Mouse (Mus musculus) limb, embryonic 10.5 days (tissue): ENCODE results near the gene Gm49486. TPM values are rescaled to one million over a fixed set of nuclear protein-coding genes. Genes with fewer than 3 reads are reported as not detected.

Experiments
- DNase-seq: peaks from one replicate; pipeline ENCODE4 v3.0.0-alpha.2; 2017; ENCODE audit warnings: low spot score
- H3K27ac ChIP-seq: fragments of 300-500 bp; sonication (generic); 2 replicates; pipeline ENCODE4 v1.5.1; 2016; ENCODE audit warnings: mild to moderate bottlenecking
- H3K27me3 ChIP-seq: fragments of 300-500 bp; sonication (generic); 2 replicates; pipeline ENCODE4 v1.6.1; 2016; ENCODE audit warnings: low read depth, mild to moderate bottlenecking; ENCODE audit not compliant: poor library complexity, severe bottlenecking
- H3K36me3 ChIP-seq: fragments of 300-500 bp; sonication (generic); 2 replicates; pipeline ENCODE4 v1.6.1; 2016; ENCODE audit warnings: mild to moderate bottlenecking, moderate library complexity
- H3K4me1 ChIP-seq: fragments of 300-500 bp; sonication (generic); 2 replicates; pipeline ENCODE4 v1.6.1; 2016
- H3K4me3 ChIP-seq: fragments of 300-500 bp; sonication (generic); 2 replicates; pipeline ENCODE4 v1.5.1; 2016; ENCODE audit warnings: mild to moderate bottlenecking, moderate library complexity
- H3K9me3 ChIP-seq: fragments of 300-500 bp; sonication (generic); replicated peaks from 2 replicates; pipeline ENCODE4 v1.6.1; 2016; ENCODE audit warnings: mild to moderate bottlenecking
- WGBS: fragments of 180-500 bp; shearing (Covaris S2); methylation state at CpG from one replicate; pipeline ENCODE4 v1.1.7; 2016; 5-methylcytosine and 5-hydroxymethylcytosine counted together
- polyA plus RNA-seq: library from polyadenylated mRNA; unstranded; fragments of >200 nt; fragmentation: Nextera tagmentation; extraction: Ambion mirVana; gene quantifications from 2 replicates; pipeline ENCODE4 v1.2.1, GENCODE M21; 2016

The Gm49486 gene
- polyA plus RNA-seq, 1 experiment from 2014 or later = 0.11 TPM

DNA sequence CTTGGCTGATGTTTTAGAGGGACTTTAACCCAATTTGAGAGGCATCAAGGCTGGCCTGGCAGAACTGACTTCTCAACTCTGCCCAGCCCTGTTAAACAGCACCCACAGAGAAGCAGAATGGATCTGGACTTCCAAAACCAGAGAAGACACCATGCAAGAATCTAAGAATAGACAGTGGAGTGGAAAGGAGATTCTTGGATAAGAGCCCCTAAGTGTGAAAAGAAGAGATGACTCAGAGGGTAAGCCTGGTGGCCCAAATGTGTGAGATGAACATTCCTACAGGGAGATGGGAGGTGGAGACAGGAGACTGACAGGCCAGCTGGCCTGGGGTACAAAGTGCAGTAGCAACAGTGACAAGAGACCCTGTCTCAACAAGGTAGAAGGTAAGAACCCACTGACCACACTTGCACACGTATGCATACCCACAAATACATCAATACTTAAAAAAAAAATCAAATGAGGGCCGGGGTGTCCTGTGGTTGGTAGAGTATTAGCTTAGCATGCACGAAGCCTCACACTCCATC is 33.7 kb downstream of the Gm49486 start:
- no peaks in the 10 kb centered on the region for H3K36me3 ChIP-seq
- WGBS = 99% methylated on average over 3 of the region's 3 CpGs
- peaks cover 66% of the 10 kb centered on the region for H3K27me3 ChIP-seq
- H3K4me3 ChIP-seq = no peak overlapping the region
- DNase-seq = no peak
- H3K9me3 ChIP-seq = no peaks in the 10 kb centered on the region
- no peak overlapping the region for H3K27ac ChIP-seq
- peaks cover 35% of the 10 kb centered on the region for H3K4me1 ChIP-seq

DNA sequence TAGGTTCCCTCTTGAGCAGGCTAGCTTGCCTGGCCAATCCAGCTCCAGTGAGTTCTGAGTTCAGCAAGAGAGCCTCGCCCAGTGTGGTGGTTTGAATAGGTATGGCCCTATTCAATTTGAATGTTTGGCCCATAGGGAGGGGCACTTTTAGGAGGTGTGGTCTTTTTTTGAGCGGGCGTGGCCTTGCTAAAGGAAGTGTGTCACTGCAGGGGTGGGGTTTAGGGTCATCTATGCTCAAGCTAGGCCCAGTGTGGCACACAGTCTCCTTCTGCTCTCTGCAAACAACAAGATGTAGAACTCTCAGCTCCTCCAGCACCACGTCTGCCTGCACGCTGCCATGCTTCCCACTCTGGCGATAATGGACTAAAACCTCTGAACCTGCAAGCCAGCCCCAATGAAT is 34.5 kb downstream of the Gm49486 start:
- H3K4me3 ChIP-seq = no peak overlapping the region
- peaks cover 66% of the 10 kb centered on the region for H3K27me3 ChIP-seq
- WGBS = 92% methylated on average over 6 of the region's 6 CpGs

DNA sequence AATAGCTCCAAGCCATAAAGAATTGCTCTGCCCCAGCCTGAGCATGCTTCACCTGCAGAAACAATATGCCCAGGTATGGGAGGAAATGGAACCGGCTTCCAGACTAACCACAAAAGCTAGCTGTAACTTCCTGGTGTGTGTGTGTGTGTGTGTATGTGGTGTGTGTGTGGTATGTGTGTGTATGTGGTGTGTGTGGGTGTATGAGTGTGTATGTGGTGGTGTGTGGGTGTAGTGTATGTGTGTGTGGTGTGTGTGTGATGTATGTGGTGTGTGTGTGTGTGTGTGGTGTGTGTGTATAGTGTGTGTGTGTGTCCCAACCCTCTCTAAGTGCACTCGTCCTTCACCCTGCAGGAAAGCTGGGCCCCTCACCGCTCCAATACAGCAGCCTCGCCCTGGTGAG is 36.2 kb downstream of the Gm49486 start:
- DNase-seq = no peak
- Histone ChIP-seq H3K4me3 (no peak overlapping the region), H3K36me3 (no peaks in the 10 kb centered on the region)

More for the DNA sequence above, 34.5 kb downstream of the Gm49486 start:
- no peaks in the 10 kb centered on the region for H3K9me3 ChIP-seq
- DNase-seq = no peak
- no peaks in the 10 kb centered on the region for H3K36me3 ChIP-seq
- H3K27ac ChIP-seq = no peak overlapping the region
- peaks cover 28% of the 10 kb centered on the region for H3K4me1 ChIP-seq

DNA sequence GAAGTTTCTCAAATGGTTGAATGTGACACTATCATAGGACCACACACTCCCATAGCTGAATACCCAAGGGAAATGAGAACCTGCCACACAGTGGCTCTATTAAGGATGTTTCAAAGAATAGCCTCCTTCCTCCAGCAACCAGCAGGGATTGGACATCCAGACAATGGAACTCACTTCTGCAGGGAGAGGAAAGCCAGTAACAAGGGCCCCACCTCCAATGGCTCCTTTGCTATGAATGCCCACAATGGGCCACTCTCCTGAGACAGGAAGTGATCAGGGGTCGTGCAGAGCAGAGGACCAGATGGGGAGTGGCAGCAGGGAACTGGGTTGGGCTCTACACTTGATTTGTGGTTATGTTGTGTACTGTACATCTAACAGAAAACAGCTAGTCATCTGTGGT is 39.3 kb downstream of the Gm49486 start:
- 14% methylated on average over 1 of the region's 1 CpGs for WGBS
- H3K27me3 ChIP-seq = peaks cover 49% of the 10 kb centered on the region
- H3K4me3 ChIP-seq = no peak overlapping the region
- no peak for DNase-seq
- H3K36me3 ChIP-seq = no peaks in the 10 kb centered on the region
- H3K9me3 ChIP-seq = no peaks in the 10 kb centered on the region
- H3K4me1 ChIP-seq = peaks cover 14% of the 10 kb centered on the region
- H3K27ac ChIP-seq = no peak overlapping the region

More for the DNA sequence above, 36.2 kb downstream of the Gm49486 start:
- 76% methylated on average over 4 of the region's 4 CpGs for WGBS
- H3K27me3 ChIP-seq = peaks cover 62% of the 10 kb centered on the region
- H3K4me1 ChIP-seq = peaks cover 24% of the 10 kb centered on the region
- no peak overlapping the region for H3K27ac ChIP-seq
- H3K9me3 ChIP-seq = no peaks in the 10 kb centered on the region

DNA sequence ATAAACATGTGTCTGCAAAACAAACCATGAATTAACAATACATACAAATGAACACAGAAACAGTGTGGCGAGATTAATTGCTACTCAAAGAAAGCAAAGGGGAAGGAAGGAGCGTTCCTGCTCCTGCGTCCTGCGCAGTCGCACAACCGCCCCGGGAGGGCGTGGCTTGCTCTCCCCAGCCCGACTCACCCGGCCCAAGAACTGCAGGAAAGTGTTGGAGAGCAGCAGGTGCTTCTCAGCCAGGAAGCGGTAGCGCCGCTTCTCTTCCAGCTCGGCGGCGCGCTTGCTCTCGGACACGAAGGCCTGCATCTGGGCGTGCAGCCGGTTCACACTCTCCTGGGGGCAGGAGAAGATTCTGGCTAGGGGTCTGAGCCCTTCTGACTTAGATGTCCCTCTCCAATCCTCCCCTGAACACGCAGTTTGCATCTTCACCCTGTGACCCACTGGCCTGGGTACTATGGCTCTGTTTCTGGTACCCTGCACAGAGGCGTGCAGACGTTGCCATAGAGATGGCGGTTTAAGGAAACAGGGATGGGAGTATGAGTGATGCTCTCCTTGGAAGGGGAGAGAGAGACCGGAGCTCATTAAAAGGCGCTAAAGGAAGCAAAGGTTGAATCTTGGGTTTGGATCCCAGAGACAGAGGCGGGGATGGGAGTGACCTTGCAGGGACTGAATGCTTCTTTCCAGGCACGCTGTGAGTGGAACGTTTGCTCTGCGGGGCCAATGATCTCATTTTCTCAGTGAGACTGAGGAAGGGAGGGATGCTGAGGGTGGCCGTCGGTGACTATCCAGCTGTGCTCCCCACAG is 41.3 kb downstream of the Gm49486 start:
- Histone ChIP-seq H3K27ac (no peak overlapping the region; the same call in 1 of the 2 replicates), H3K4me3 (peak overlapping the region; percentile 49), H3K4me1 (peaks cover 18% of the 10 kb centered on the region), H3K36me3 (no peaks in the 10 kb centered on the region), H3K9me3 (no peaks in the 10 kb centered on the region), H3K27me3 (peaks cover 44% of the 10 kb centered on the region)
- WGBS = 3% methylated on average over 33 of the region's 33 CpGs
- DNase-seq = peak; percentile 77

DNA sequence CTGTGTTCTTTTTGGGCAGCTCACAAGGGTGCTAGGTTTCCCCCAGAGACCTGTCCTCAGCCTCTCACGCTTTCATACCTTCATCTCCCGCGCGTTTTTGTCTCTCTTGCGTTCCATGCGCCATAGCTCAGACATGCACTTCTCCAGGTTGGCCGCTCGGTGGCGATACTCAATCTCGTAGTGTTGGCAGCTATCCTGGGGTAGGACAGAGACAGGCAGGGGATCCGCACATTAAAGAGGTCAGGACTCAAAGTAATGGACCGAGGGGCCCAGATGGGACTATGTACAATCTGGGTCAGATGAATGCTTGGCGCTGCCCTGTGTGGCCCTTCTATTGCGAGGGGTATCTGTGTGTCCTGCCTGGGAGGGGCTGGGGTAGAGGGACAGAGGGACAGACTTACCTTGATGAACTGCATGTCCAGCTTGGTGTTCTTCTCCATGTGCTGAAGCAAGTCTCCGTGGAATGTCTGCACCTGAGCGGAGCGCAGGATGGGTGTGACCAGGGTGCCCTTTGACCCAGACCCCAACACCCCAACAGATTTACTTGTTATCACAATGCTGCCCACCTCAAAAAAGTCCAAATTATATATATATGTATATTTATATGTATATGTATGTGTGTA is 42.0 kb downstream of the Gm49486 start:
- peak overlapping the region; percentile 49 for H3K4me3 ChIP-seq
- peaks cover 18% of the 10 kb centered on the region for H3K4me1 ChIP-seq
- 15% methylated on average over 17 of the region's 17 CpGs for WGBS
- no peak overlapping the region for H3K27ac ChIP-seq
- no peaks in the 10 kb centered on the region for H3K9me3 ChIP-seq
- peaks cover 44% of the 10 kb centered on the region for H3K27me3 ChIP-seq
- H3K36me3 ChIP-seq = no peaks in the 10 kb centered on the region
- peak; percentile 71 for DNase-seq

DNA sequence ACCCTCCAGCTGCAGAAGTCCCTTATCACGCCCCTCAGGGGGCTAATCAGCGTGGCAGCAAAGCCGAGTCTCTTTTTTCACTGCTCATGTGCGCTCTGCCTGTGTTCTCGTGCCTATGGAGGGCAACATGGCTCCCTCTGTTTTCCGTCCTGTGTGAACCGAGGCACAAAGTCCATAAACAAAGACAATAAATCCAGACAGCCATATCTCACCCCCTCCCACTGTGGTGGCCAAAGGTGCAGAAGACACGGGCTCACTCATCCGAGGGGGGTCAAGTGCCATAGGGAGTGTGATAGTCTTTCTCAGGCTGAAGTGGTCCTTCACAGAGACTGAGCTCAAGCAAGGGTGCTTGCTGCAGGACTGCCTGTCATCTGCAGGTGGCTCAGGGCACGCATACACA is 43.8 kb downstream of the Gm49486 start:
- no peaks in the 10 kb centered on the region for H3K9me3 ChIP-seq
- WGBS = 65% methylated on average over 10 of the region's 10 CpGs
- H3K36me3 ChIP-seq = no peaks in the 10 kb centered on the region
- H3K4me3 ChIP-seq = no peak overlapping the region
- peaks cover 38% of the 10 kb centered on the region for H3K27me3 ChIP-seq
- no peak for DNase-seq
- peaks cover 18% of the 10 kb centered on the region for H3K4me1 ChIP-seq
- H3K27ac ChIP-seq = no peak overlapping the region

DNA sequence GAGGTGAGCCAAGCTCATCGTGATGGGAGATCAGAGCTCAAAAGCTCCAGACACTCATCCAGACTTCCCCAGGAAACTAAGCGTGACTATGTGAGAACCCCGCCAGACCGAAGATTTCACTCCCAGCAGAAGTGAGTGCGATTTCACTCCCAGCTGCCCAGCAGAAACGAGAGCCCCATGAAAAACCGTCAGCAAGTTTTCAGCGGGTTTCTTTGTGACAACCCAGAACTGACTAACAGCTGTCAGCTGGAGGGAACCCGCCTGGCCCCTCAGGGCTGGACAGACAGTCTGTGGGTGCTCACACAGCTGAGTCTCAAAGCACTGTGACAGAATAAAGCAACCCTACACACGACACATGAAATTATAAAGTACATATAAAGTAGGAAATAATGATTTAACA is 48.5 kb downstream of the Gm49486 start:
- Histone ChIP-seq H3K27me3 (peaks cover 11% of the 10 kb centered on the region; the same call in 1 of the 2 replicates), H3K4me3 (no peak overlapping the region), H3K4me1 (peaks cover 16% of the 10 kb centered on the region), H3K9me3 (no peaks in the 10 kb centered on the region), H3K36me3 (no peaks in the 10 kb centered on the region), H3K27ac (no peak overlapping the region)
- WGBS = 70% methylated on average over 10 of the region's 10 CpGs
- DNase-seq = no peak

DNA sequence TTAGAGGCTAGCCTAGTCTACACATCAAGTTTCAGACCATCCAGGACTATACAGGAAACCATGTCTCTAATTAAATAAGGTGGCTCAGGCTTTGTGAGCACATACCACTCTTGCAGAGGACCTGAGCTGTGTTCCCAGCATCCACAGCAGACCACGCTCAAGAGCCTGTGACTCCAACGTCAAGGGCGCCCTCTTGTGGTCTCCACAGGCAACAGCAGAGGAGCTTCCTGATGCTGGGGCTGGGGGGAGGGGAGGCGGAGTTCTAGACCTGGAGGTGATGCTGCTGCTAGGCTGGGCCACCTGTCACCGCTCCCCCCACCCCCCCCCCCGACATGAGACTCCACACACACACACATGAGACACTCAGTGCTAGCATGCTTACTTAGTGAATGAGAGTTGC is 51.0 kb downstream of the Gm49486 start:
- no peak overlapping the region for H3K4me3 ChIP-seq
- H3K27me3 ChIP-seq = no peaks in the 10 kb centered on the region
- 24% methylated on average over 6 of the region's 6 CpGs for WGBS
- H3K4me1 ChIP-seq = peaks cover 11% of the 10 kb centered on the region
- no peak for DNase-seq
- H3K27ac ChIP-seq = no peak overlapping the region
- H3K36me3 ChIP-seq = no peaks in the 10 kb centered on the region
- H3K9me3 ChIP-seq = no peaks in the 10 kb centered on the region

DNA sequence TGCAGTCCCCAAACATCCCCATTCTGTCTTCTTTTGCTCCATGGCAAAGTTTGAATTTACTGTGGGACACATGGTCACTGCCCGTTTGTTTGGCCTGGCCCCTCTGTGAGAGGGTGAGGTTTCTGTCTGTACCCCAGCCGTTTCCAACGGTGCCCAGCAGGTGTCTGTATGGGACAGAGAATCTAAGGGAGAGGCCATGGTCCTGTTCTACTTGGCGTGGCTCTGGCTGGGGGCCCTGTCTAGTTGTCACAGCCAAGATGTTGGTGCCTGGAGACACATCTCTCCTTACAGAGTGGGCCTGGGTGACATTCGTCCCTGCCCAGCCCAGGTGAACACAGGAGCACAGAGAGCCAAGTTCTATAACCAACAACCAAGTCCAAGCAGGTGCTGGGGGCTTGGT is 51.7 kb downstream of the Gm49486 start:
- Histone ChIP-seq H3K36me3 (no peaks in the 10 kb centered on the region), H3K27me3 (no peaks in the 10 kb centered on the region), H3K9me3 (no peaks in the 10 kb centered on the region), H3K4me3 (no peak overlapping the region), H3K4me1 (peaks cover 18% of the 10 kb centered on the region), H3K27ac (0 out of 2 replicates have a peak overlapping the region, but pooled peaks have one; percentile 4)
- no peak for DNase-seq
- WGBS = 72% methylated on average over 5 of the region's 5 CpGs

DNA sequence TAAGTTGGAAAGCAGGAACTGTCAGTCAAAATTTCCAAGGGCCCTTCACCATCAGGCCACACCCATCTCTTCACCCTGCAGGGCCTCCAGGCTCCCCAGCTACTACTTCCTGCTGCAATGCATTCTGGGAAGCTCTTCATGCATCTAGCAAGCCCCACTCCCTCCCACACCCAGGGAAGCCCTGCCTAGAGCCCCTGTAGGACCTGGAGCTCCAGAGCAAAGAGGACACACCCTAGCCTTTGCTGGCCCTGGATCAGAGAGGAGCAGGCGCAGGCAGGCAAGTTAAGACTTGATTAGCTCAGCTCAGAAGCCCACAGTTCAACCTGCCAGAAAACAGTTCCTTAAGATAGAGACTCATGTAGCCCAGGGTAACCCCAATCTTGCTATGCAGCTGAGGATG is 52.2 kb downstream of the Gm49486 start:
- no peak for DNase-seq
- Histone ChIP-seq H3K27ac (no peak overlapping the region), H3K27me3 (no peaks in the 10 kb centered on the region), H3K4me3 (no peak overlapping the region), H3K36me3 (peaks cover 4% of the 10 kb centered on the region), H3K4me1 (peaks cover 19% of the 10 kb centered on the region), H3K9me3 (no peaks in the 10 kb centered on the region)
- WGBS = 80% methylated on average over 1 of the region's 1 CpGs

DNA sequence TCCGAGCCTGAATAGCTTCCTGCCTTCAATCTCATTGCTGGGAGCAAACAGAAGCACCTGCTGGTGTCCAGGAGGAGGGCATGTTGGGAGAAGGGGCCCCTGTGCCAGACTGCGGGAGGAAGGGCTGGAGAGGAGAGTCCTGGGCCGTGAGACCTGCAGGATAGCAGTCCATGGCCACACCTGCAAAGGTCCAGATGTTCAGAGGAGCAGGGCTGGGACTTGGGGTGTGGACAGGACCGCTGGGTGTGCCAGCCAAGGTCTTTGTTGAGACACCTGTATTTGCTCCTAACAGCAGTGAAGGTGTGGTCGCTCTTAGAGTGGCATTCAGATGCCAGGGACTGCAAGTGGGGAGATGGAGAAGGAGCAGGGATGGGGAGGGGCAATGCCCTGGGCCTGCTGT is 53.2 kb downstream of the Gm49486 start:
- H3K9me3 ChIP-seq = no peaks in the 10 kb centered on the region
- no peak overlapping the region for H3K4me3 ChIP-seq
- H3K27ac ChIP-seq = no peak overlapping the region
- H3K4me1 ChIP-seq = peaks cover 19% of the 10 kb centered on the region
- peaks cover 15% of the 10 kb centered on the region for H3K36me3 ChIP-seq
- 84% methylated on average over 5 of the region's 5 CpGs for WGBS
- no peak for DNase-seq
- no peaks in the 10 kb centered on the region for H3K27me3 ChIP-seq

DNA sequence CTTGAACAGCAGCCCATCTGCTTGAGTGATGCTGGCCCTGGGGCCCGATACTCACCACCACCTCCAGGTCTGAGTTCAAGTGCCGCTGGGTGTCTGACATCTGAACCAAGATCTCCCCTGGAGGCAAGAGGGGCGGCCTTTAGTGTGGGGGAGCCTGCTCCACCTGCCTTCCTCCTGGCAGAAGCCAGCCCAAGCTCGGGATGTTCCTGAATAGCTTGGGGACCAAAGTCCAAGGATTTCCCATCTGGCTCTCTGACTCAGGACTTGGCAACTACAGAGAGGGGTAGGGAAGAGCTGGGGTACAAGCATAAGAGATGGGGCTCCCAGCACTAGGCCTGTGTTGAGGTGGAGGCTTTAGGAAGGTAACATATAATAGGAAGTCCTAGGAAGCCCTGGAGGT is 54.2 kb downstream of the Gm49486 start:
- 83% methylated on average over 4 of the region's 4 CpGs for WGBS
- Histone ChIP-seq H3K4me1 (peaks cover 19% of the 10 kb centered on the region), H3K27ac (no peak overlapping the region), H3K27me3 (no peaks in the 10 kb centered on the region), H3K9me3 (no peaks in the 10 kb centered on the region), H3K4me3 (no peak overlapping the region), H3K36me3 (peaks cover 22% of the 10 kb centered on the region)
- DNase-seq = no peak
